Mouse (Mus musculus) CD4-positive helper T cell, adult 2 months (primary cell): ENCODE results near the gene Hnf1a.

Experiments
- DNase-seq: peaks from one replicate; pipeline ENCODE4 v3.0.0-alpha.2; 2012; ENCODE audit warnings: low read depth, missing footprints, low spot score

Hnf1a gene

GRCm38 (mm10) chr5:114970824-114971227 is at the start of gene Hnf1a:
Gene Hnf1a (minus strand): TSS chr5:114971094.
- no peak for DNase-seq

- DNase-seq = no peak
Measured at GRCm38 (mm10) chr5:115018813-115019212, 47.9 kb upstream of the Hnf1a start.

- no peak for DNase-seq
Measured at GRCm38 (mm10) chr5:115018270-115018669, 47.4 kb upstream of the Hnf1a start.

- no peak for DNase-seq
Measured at GRCm38 (mm10) chr5:115015121-115015520, 44.2 kb upstream of the Hnf1a start.

DNA sequence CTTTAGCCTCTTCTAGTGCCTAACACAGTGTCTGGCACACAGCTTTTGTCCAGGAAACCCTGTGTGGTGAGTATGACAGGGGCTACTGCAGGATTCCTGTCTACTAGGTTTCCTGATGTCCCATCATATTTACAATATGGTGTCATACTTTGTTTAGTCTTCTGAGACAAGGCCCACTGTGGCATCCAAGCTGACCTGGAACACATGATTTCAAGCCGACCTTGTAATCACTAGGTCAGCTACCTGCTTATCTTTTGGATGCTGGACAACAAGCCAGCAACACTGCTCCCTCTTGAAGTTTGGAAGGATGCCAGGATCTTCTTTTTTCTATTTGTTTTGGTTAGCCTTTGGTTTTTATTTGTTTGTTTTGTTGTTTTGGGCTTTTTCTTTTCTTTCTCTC is 43.7 kb upstream of the Hnf1a start:
- no peak for DNase-seq

DNA sequence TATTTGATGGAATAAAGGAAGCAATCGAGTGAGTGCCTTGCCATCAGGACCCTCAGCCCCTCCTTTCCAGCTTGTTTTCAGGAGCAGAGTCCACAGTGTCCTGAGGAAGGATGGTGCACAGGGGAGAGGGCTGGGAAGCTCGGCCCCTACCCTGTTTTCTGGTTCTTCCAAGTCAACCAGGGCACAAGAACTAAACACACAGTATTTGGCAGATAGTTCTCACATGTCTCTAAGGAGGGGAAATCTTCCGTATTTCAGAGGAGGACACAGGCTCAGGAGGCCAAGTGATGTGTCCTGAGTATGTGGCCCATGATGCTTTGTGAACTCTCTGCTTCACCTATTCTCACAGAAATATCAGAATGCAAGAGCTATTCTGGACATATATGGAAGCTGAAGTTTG is 42.5 kb upstream of the Hnf1a start:
- DNase-seq = no peak

GRCm38 (mm10) chr5:115011519-115012261 is 40.8 kb upstream of the Hnf1a start:
- DNase-seq = peak; percentile 70

DNA sequence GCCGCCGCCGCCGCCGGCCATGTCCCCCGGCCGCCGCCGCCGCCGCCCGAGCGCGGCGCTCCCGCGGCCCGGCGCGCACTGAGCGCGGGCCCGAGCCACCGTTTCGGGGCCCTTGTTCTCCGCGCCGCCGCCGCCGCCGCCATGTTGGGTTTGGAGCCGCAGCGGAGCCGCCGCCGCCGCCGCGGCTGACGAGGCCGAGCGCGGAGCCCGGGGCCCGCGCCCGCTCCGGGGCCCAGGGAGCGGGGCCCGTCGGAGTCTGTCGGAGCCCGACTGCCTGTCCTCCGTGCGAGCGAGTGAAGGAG is 40.3 kb upstream of the Hnf1a start:
- no peak for DNase-seq

DNA sequence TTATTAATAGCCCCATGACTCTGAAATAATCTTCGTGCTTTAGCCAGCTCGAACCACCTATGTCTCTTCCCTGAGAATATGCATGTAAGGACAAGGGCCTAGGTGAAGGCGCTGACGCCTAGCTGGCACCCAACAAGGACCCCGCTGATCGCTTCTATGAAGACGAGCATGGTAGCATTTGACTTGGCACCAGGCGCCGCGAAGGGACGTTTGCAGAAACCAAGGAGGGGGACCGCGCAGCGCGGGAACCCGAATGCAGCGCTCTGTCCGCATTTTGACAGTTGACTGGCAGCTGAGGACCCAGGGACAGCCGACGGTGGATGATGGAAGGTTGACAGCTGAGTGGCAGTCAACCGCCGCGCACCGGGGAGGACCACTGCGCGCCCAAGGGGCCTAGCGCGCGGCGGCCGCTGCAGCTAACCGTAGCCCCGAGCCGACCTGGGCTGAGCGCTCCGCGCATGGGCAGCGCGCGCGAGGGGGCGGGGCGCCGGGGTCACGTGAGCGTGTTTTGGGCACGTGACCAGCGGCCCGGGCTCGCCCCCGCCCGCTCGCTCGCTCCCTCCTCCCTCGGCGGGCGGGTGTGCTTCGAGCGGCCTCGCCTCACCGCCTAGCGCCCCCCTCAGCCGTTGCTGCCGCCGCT is 39.8 kb upstream of the Hnf1a start, which contains the start of gene Sppl3:
Sppl3 (plus strand) TSS at position 561 of the 640 bp plus-strand sequence.
- peak; percentile 96 for DNase-seq

GRCm38 (mm10) chr5:115009961-115010360 is 39.1 kb upstream of the Hnf1a start:
- no peak for DNase-seq

- no peak for DNase-seq
Measured at GRCm38 (mm10) chr5:115009143-115009542, 38.2 kb upstream of the Hnf1a start.

DNA sequence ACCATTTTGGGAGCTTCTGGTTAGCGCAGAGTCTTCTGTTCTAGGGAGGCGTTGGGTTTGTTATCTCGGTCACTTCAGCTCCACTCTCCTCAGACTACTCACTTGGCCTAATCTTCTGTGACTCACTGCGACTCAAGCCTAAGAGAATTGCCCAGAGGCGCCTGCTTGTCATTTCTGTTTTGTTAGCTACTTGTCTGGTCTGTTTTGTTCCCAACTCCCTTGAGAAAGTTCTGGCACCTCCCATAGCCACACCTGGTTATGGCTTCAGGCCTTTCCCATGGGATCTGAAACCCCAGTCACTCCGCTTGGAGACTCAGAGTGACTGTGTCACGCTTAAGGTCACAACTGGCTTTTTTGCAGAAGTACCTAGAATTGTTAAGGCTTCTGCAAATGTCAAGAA is 37.4 kb upstream of the Hnf1a start:
- DNase-seq = no peak

GRCm38 (mm10) chr5:115007768-115008167 is 36.9 kb upstream of the Hnf1a start:
- no peak for DNase-seq

GRCm38 (mm10) chr5:115003224-115003873 is 32.5 kb upstream of the Hnf1a start:
- DNase-seq = no peak

GRCm38 (mm10) chr5:115002781-115003180 is 31.9 kb upstream of the Hnf1a start:
- no peak for DNase-seq

- DNase-seq = no peak
Measured at GRCm38 (mm10) chr5:115001464-115001863, 30.6 kb upstream of the Hnf1a start.

GRCm38 (mm10) chr5:115000503-115000902 is 29.6 kb upstream of the Hnf1a start:
- no peak for DNase-seq

DNA sequence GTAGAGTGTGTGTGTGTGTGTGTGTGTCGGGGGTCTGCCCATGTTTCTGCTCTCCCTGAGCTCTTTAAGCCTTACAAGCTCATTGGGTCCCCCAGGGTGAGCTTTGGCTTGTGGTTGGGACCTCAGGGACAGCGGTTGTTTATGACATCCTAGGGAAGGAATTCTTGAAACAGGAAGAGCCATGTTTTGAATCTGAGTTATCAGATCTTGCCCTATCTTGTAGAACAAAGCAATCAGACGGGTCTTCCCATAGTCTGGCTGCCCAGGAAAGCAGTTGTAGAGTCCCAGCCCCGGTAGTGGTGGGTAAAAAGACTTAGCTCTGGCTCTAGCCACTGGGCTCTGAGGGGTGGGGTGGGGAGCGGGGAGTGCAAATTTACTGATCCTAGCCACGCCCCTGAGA is 26.4 kb upstream of the Hnf1a start:
- DNase-seq = no peak

GRCm38 (mm10) chr5:114996447-114996846 is 25.6 kb upstream of the Hnf1a start:
- peak; percentile 42 for DNase-seq

- DNase-seq = no peak
Measured at GRCm38 (mm10) chr5:114985074-114985473, 14.2 kb upstream of the Hnf1a start.

- DNase-seq = no peak
Measured at GRCm38 (mm10) chr5:114982001-114982400, 11.1 kb upstream of the Hnf1a start.

- no peak for DNase-seq
Measured at GRCm38 (mm10) chr5:114980122-114980748, 9.3 kb upstream of the Hnf1a start.
